Mouse (Mus musculus): ENCODE measurements around the gene B3gat3. TPM values are rescaled to one million over a fixed set of nuclear protein-coding genes. Genes with fewer than 3 reads are reported as not detected.
"Not testable (repeated sequence)": the region's sequence is repeated elsewhere in the genome, so short reads cannot be mapped to it uniquely, and the experiment has no call there.

B3gat3 gene
- polyA plus RNA-seq (2015; fragmentation: Nextera tagmentation; extraction: Ambion mirVana): 40.0 and 44.7 TPM in 2 replicates

GRCm38 (mm10) chr19:8920073-8920736 is at the start of gene B3gat3:
Gene B3gat3, plus strand, starts transcription at chr19:8920374.
- Histone ChIP-seq H3K36me3 (peaks cover 15% of the 10 kb centered on the region), H3K27me3 (replicated peaks) (no peaks in the 10 kb centered on the region), H3K9me3 (no peaks in the 10 kb centered on the region), H3K4me1 (replicated peaks) (no peaks in the 10 kb centered on the region; the same call in 1 of the 2 replicates), H3K4me2 (replicated peaks) (peak within 1 kb of the TSS; percentile 75), H3K27ac (peak within 1 kb of the TSS; percentile 92), H3K9ac (peak within 1 kb of the TSS; percentile 85), H3K4me3 (replicated peaks) (peak within 1 kb of the TSS; percentile 87)
- peak; percentile 98 for ATAC-seq
- 2% methylated on average over 49 of the region's 50 CpGs for WGBS

DNA sequence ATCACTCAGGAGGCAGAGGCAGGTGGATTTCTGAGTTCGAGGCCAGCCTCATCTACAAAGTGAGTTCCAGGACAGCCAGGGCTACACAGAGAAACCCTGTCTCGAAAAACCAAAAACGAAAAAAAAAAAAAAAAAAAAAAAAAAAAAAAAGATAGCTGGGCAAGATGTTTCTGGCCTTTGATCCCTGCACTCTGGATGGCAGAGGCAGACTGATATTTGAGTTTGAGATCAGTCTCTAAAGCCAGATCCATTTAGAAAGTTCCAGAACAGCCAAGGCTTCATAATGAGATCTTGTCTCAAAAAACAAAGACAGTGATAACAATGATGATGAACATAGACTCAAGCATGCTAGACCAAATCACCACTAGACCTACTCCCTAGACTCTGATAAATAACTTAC is 49.8 kb upstream of the B3gat3 start:
- H3K36me3 ChIP-seq: peaks cover 13% of the 10 kb centered on the region
- H3K9me3 ChIP-seq; H3K27me3 ChIP-seq (replicated peaks); ATAC-seq; H3K9ac ChIP-seq; H3K27ac ChIP-seq; H3K4me1 ChIP-seq (replicated peaks); H3K4me3 ChIP-seq (replicated peaks); H3K4me2 ChIP-seq (replicated peaks): not testable (repeated sequence)
- WGBS: 75% methylated on average over 3 of the region's 3 CpGs

- peak overlapping the region; percentile 55 for H3K9ac ChIP-seq
- ATAC-seq: peak; percentile 44
- peak overlapping the region; percentile 55 for H3K4me2 ChIP-seq (replicated peaks)
- H3K4me3 ChIP-seq (replicated peaks): peak overlapping the region; percentile 68
- no peaks in the 10 kb centered on the region for H3K27me3 ChIP-seq (replicated peaks)
- peak overlapping the region; percentile 59 for H3K27ac ChIP-seq
- H3K4me1 ChIP-seq (replicated peaks): peaks cover 6% of the 10 kb centered on the region
- no peaks in the 10 kb centered on the region for H3K9me3 ChIP-seq
- WGBS: 43% methylated on average over 9 of the region's 9 CpGs
- H3K36me3 ChIP-seq: peaks cover 15% of the 10 kb centered on the region
These were observed 49.3 kb upstream of the B3gat3 start for GRCm38 (mm10) chr19:8870838-8871237.

GRCm38 (mm10) chr19:8871267-8872186 is 48.6 kb upstream of the B3gat3 start, which contains the start of gene Ubxn1:
Gene Ubxn1, plus strand, starts transcription at chr19:8871496.
- under 1% methylated on average over 59 of the region's 59 CpGs for WGBS
- ATAC-seq: peak; percentile 98

GRCm38 (mm10) chr19:8872266-8872840 is 47.8 kb upstream of the B3gat3 start:
- ATAC-seq: no peak
- Histone ChIP-seq H3K27ac (peak overlapping the region; percentile 81; the same call in 1 of the 2 replicates), H3K4me1 (replicated peaks) (peaks cover 6% of the 10 kb centered on the region), H3K4me3 (replicated peaks) (peak overlapping the region; percentile 68), H3K36me3 (peaks cover 15% of the 10 kb centered on the region), H3K27me3 (replicated peaks) (no peaks in the 10 kb centered on the region), H3K9ac (peak overlapping the region; percentile 85), H3K9me3 (no peaks in the 10 kb centered on the region), H3K4me2 (replicated peaks) (peak overlapping the region; percentile 65)
- WGBS: 58% methylated on average over 10 of the region's 10 CpGs

More at GRCm38 (mm10) chr19:8871267-8872186, 48.6 kb upstream of the B3gat3 start, which contains the start of gene Ubxn1:
- H3K4me3 ChIP-seq (replicated peaks): peak within 1 kb of the TSS; percentile 68
- H3K36me3 ChIP-seq: peaks cover 15% of the 10 kb centered on the region
- no peaks in the 10 kb centered on the region for H3K27me3 ChIP-seq (replicated peaks)
- H3K27ac ChIP-seq: peak within 1 kb of the TSS; percentile 81
- peaks cover 6% of the 10 kb centered on the region for H3K4me1 ChIP-seq (replicated peaks)
- H3K4me2 ChIP-seq (replicated peaks): peak within 1 kb of the TSS; percentile 65
- no peaks in the 10 kb centered on the region for H3K9me3 ChIP-seq
- peak within 1 kb of the TSS; percentile 85 for H3K9ac ChIP-seq

DNA sequence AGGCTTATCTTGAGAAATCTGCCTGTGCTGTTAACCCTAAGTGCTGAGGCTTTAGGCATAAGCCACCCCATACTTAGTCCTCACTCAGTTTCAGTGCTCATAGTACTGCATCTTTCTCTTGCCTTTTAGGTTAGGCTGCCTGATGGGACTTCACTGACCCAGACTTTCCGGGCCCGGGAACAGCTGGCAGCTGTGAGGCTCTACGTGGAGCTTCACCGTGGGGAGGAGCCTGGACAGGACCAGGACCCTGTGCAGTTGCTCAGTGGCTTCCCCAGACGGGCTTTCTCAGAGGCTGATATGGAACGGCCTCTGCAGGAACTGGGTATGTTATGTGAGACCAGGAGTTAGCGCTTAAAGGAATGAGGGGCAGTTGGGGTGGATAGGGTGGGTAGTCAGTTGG is 45.1 kb upstream of the B3gat3 start:
- no peaks in the 10 kb centered on the region for H3K9me3 ChIP-seq
- H3K4me1 ChIP-seq (replicated peaks): peaks cover 10% of the 10 kb centered on the region
- ATAC-seq: no peak
- no peak overlapping the region for H3K27ac ChIP-seq
- no peaks in the 10 kb centered on the region for H3K27me3 ChIP-seq (replicated peaks)
- H3K4me2 ChIP-seq (replicated peaks): no peak overlapping the region
- no peak overlapping the region for H3K4me3 ChIP-seq (replicated peaks)
- H3K9ac ChIP-seq: no peak overlapping the region
- WGBS: 90% methylated on average over 7 of the region's 7 CpGs
- peaks cover 15% of the 10 kb centered on the region for H3K36me3 ChIP-seq

DNA sequence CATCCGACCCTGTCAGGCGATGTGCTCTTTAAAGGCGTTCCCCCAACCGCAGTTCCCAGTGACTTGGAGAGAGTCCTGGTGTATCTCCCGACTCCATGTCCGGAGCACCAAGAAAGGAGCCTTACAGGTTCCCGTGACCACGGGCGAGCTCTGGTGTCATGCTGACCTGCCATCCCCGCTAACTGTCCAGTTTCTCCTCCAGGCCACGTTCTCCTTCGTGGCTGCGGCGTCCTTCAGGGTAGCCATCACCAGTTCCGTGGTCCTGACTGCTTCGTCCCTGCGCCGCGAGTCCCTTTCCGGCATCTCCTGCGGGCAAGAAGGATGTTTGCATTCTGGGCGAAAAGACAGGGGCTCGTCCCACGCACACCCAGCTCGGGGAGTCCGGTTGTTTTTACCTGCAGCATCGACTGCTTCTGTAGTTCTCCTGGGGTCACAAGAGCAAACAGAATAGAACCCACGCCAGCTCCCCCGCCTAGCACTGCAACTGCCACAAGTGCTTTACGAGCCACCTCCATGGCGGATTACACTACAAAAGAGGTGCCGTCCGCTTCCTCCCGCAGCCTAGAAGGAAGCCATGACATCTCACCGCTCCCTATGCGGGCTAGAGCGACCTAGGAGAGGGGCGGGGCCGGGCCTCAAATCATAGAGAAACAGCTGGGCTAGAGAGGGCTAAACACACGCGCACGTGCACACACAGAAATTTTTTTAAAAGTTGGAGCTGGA is 39.7 kb upstream of the B3gat3 start, which contains the start of gene Uqcc3:
Uqcc3 (minus strand) TSS at position 613 of the 723 bp plus-strand sequence.
- Histone ChIP-seq H3K9ac (peak within 1 kb of the TSS; percentile 86), H3K9me3 (no peaks in the 10 kb centered on the region), H3K36me3 (peaks cover under 1% of the 10 kb centered on the region), H3K4me1 (replicated peaks) (0 out of 2 replicates have a peak, but pooled peaks cover 8% of the 10 kb centered on the region), H3K27me3 (replicated peaks) (no peaks in the 10 kb centered on the region), H3K27ac (peak within 1 kb of the TSS; percentile 75), H3K4me3 (replicated peaks) (peak within 1 kb of the TSS; percentile 71), H3K4me2 (replicated peaks) (peak within 1 kb of the TSS; percentile 82)
- WGBS: under 1% methylated on average over 42 of the region's 42 CpGs
- peak; percentile 99 for ATAC-seq

DNA sequence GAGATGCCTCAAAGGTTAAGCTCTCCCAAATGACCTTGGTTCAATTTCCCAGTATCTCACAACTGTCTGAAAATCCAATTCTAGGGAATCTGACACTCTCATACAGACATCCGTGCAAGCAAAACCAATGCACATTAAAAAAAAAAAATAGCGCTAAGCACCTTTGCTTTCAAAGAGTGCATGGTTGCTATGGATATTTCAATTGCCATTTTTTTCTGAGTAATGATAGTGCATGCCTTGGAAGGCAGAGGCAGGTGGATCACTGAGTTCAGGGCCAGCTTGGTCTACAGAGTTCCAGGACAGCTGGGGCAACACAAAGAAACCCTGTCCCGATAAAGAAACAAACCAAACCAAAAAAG is 39.2 kb upstream of the B3gat3 start:
- no peaks in the 10 kb centered on the region for H3K36me3 ChIP-seq
- H3K27ac ChIP-seq: no peak overlapping the region
- 0 out of 2 replicates have a peak, but pooled peaks cover 8% of the 10 kb centered on the region for H3K4me1 ChIP-seq (replicated peaks)
- peak overlapping the region; percentile 71 for H3K4me3 ChIP-seq (replicated peaks)
- H3K9me3 ChIP-seq: no peaks in the 10 kb centered on the region
- 18% methylated on average over 3 of the region's 3 CpGs for WGBS
- H3K9ac ChIP-seq: peak overlapping the region; percentile 86
- H3K27me3 ChIP-seq (replicated peaks): no peaks in the 10 kb centered on the region
- peak; percentile 10; the same call in 1 of the 2 replicates for ATAC-seq
- H3K4me2 ChIP-seq (replicated peaks): peak overlapping the region; percentile 82

GRCm38 (mm10) chr19:8883616-8884015 is 36.6 kb upstream of the B3gat3 start, which contains the start of the genes Lbhd1 and Gm49403:
Gene Lbhd1, plus strand, starts transcription at chr19:8883732.
Gene Gm49403, plus strand, starts transcription at chr19:8883930.
- no peak for ATAC-seq
- Histone ChIP-seq H3K9me3 (no peaks in the 10 kb centered on the region), H3K4me3 (replicated peaks) (no peak within 1 kb of the TSS), H3K27ac (no peak within 1 kb of the TSS), H3K36me3 (no peaks in the 10 kb centered on the region), H3K27me3 (replicated peaks) (no peaks in the 10 kb centered on the region), H3K9ac (no peak within 1 kb of the TSS), H3K4me2 (replicated peaks) (no peak within 1 kb of the TSS), H3K4me1 (replicated peaks) (peaks cover 13% of the 10 kb centered on the region; the same call in 1 of the 2 replicates)
- WGBS: 75% methylated on average over 3 of the region's 3 CpGs

DNA sequence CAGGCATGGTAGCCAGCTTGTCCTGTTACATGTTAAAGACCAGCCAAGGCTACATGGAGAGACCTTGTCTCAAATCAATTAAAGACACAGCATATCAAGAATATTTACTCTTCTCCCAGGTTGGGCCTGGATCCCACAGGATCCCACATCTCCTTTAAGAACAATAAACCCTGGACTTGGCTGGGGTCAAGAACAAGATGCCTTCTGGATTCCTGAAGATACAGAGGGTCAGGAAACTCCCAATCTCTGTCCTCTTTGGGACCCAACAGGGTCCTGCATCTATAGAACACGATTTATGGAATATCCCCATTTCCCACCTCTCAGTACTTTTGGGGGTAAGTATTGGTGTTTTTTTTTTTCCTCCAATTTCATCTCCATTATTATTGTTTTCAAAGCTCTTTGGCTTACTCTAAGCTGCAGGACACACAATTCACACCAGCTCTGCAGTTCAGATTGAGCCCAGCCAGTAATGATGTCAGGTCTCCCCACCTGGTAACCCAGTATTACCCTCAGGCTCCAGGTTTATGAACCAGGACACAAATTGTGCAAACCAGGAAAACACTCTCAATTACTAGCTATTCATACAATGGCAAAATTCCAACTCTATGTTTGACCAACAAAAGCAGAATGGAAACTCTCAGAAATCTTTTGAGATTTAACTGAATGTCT is 33.1 kb upstream of the B3gat3 start:
- H3K27me3 ChIP-seq (replicated peaks): no peaks in the 10 kb centered on the region
- 35% methylated on average over 1 of the region's 1 CpGs for WGBS
- no peak overlapping the region for H3K4me3 ChIP-seq (replicated peaks)
- H3K9me3 ChIP-seq: no peaks in the 10 kb centered on the region
- peaks cover 9% of the 10 kb centered on the region for H3K4me1 ChIP-seq (replicated peaks)
- peak overlapping the region; percentile 57 for H3K4me2 ChIP-seq (replicated peaks)
- peak overlapping the region; percentile 84 for H3K27ac ChIP-seq
- peak overlapping the region; percentile 78; the same call in 1 of the 2 replicates for H3K9ac ChIP-seq
- no peaks in the 10 kb centered on the region; the same call in 1 of the 2 replicates for H3K36me3 ChIP-seq
- no peak for ATAC-seq
